Mouse (Mus musculus) left cerebral cortex, adult 6 months (tissue): Measurements from ENCODE around the gene Ghrh. TPM values are rescaled to one million over a fixed set of nuclear protein-coding genes. Genes with fewer than 3 reads are reported as not detected.

Experiments
- long read RNA-seq, 2 experiments: library from polyadenylated mRNA; unstranded; transcript quantifications; one replicate each; pipeline ENCODE4 v2.0.0; 2019 to 2020
- polyA plus RNA-seq: library from polyadenylated mRNA; unstranded; fragments of <200 nt; fragmentation: Nextera tagmentation; gene quantifications from 2 replicates; pipeline ENCODE4 v1.2.3, GENCODE M21; 2021

Gene Ghrh
- 0.46 TPM in 1 of 2 replicates, not detected in the other for polyA plus RNA-seq
- long read RNA-seq, experiment 1 = 0 reads
- long read RNA-seq, experiment 2 = 0 reads

GRCm38 (mm10) chr2:157347361-157348159, at the start of gene Ghrh:
Ghrh (minus strand) TSS chr2:157347506.

GRCm38 (mm10) chr2:157367184-157367893, 20.0 kb upstream of the Ghrh start, which contains the start of gene Manbal:
Manbal (plus strand) TSS chr2:157367594.

Other genes with a start within 250 kb of the Ghrh start
- gene Samhd1, start 212.2 kb downstream of the Ghrh start, polyA plus RNA-seq = 3.0 and 4.1 TPM in 2 replicates
- gene Rbl1, start 143.0 kb downstream of the Ghrh start, polyA plus RNA-seq = 0.32 and 0.51 TPM in 2 replicates
- 124 and 158 TPM in 2 replicates for gene Rpn2, start 68.5 kb downstream of the Ghrh start, polyA plus RNA-seq
- 0.07 and 0.10 TPM in 2 replicates for gene Mroh8, start 68.0 kb downstream of the Ghrh start, polyA plus RNA-seq
- 102 and 115 TPM in 2 replicates for gene Manbal, start 20.1 kb upstream of the Ghrh start, polyA plus RNA-seq
- 10.9 and 36.6 TPM in 2 replicates for gene Src, start 70.9 kb upstream of the Ghrh start, polyA plus RNA-seq
- gene Nnat, start 212.6 kb upstream of the Ghrh start, polyA plus RNA-seq = 90.7 and 92.2 TPM in 2 replicates
- gene Blcap, start 223.8 kb upstream of the Ghrh start, polyA plus RNA-seq = 94.7 and 99.7 TPM in 2 replicates